Mouse (Mus musculus): ENCODE measurements around the gene Sfxn5. TPM values are rescaled to one million over a fixed set of nuclear protein-coding genes. Genes with fewer than 3 reads are reported as not detected.

The Sfxn5 gene
- polyA plus RNA-seq, 1 experiment: 164 TPM

GRCm38 (mm10) chr6:85373951-85374733 lies 40.9 kb upstream of the Sfxn5 start, which contains the start of gene Rab11fip5:
TSS of gene Rab11fip5 (minus strand) at chr6:85374634.
- Histone ChIP-seq H3K27ac (ENCODE audit: insufficient read depth, low read length) (peak within 1 kb of the TSS; percentile 58), H3K4me1 (ENCODE audit: control insufficient read depth, insufficient read depth, low read length) (peaks cover 4% of the 10 kb centered on the region), H3K4me3 (ENCODE audit: insufficient read depth, low read length) (peak within 1 kb of the TSS; percentile 51)
- TF ChIP-seq POLR2A (IDR thresholded peaks at IDR 0.05; ENCODE audit: extremely low read depth, insufficient read depth, low read length) (no peak; the same call in 1 of the 2 replicates), CTCF (IDR thresholded peaks at IDR 0.05; ENCODE audit: extremely low read depth, insufficient read depth, low read length) (no peak)

- no peak overlapping the region for H3K27ac ChIP-seq (ENCODE audit: insufficient read depth, low read length)
- H3K4me1 ChIP-seq (ENCODE audit: control insufficient read depth, insufficient read depth, low read length): peaks cover 9% of the 10 kb centered on the region
- H3K4me3 ChIP-seq (ENCODE audit: insufficient read depth, low read length): peak overlapping the region; percentile 51
- TF ChIP-seq POLR2A (IDR thresholded peaks at IDR 0.05; ENCODE audit: extremely low read depth, insufficient read depth, low read length) (no peak), CTCF (IDR thresholded peaks at IDR 0.05; ENCODE audit: extremely low read depth, insufficient read depth, low read length) (no peak)
Observed at GRCm38 (mm10) chr6:85373066-85373860, 40.0 kb upstream of the Sfxn5 start.

- TF ChIP-seq CTCF (IDR thresholded peaks at IDR 0.05; ENCODE audit: extremely low read depth, insufficient read depth, low read length) (no peak), POLR2A (IDR thresholded peaks at IDR 0.05; ENCODE audit: extremely low read depth, insufficient read depth, low read length) (no peak)
- peak overlapping the region; percentile 51 for H3K4me3 ChIP-seq (ENCODE audit: insufficient read depth, low read length)
- 0 out of 2 replicates have a peak overlapping the region, but pooled peaks have one; percentile 2 for H3K27ac ChIP-seq (ENCODE audit: insufficient read depth, low read length)
- peaks cover 10% of the 10 kb centered on the region for H3K4me1 ChIP-seq (ENCODE audit: control insufficient read depth, insufficient read depth, low read length)
Observed at GRCm38 (mm10) chr6:85372496-85372895, 39.3 kb upstream of the Sfxn5 start.

GRCm38 (mm10) chr6:85371859-85372405 lies 38.7 kb upstream of the Sfxn5 start:
- TF ChIP-seq CTCF (IDR thresholded peaks at IDR 0.05; ENCODE audit: extremely low read depth, insufficient read depth, low read length): no peak
- TF ChIP-seq POLR2A (IDR thresholded peaks at IDR 0.05; ENCODE audit: extremely low read depth, insufficient read depth, low read length): no peak
- peak overlapping the region; percentile 51; the same call in 1 of the 2 replicates for H3K4me3 ChIP-seq (ENCODE audit: insufficient read depth, low read length)
- H3K4me1 ChIP-seq (ENCODE audit: control insufficient read depth, insufficient read depth, low read length): peaks cover 10% of the 10 kb centered on the region
- 0 out of 2 replicates have a peak overlapping the region, but pooled peaks have one; percentile 2 for H3K27ac ChIP-seq (ENCODE audit: insufficient read depth, low read length)

- Histone ChIP-seq H3K27ac (ENCODE audit: insufficient read depth, low read length) (no peak overlapping the region), H3K4me3 (ENCODE audit: insufficient read depth, low read length) (no peak overlapping the region), H3K4me1 (ENCODE audit: control insufficient read depth, insufficient read depth, low read length) (peaks cover 10% of the 10 kb centered on the region)
- TF ChIP-seq POLR2A (IDR thresholded peaks at IDR 0.05; ENCODE audit: extremely low read depth, insufficient read depth, low read length): no peak
- TF ChIP-seq CTCF (IDR thresholded peaks at IDR 0.05; ENCODE audit: extremely low read depth, insufficient read depth, low read length): no peak
Observed at GRCm38 (mm10) chr6:85370666-85371430, 37.6 kb upstream of the Sfxn5 start.

- Histone ChIP-seq H3K4me1 (ENCODE audit: control insufficient read depth, insufficient read depth, low read length) (peaks cover 10% of the 10 kb centered on the region), H3K4me3 (ENCODE audit: insufficient read depth, low read length) (no peak overlapping the region), H3K27ac (ENCODE audit: insufficient read depth, low read length) (no peak overlapping the region)
- TF ChIP-seq POLR2A (IDR thresholded peaks at IDR 0.05; ENCODE audit: extremely low read depth, insufficient read depth, low read length) (no peak), CTCF (IDR thresholded peaks at IDR 0.05; ENCODE audit: extremely low read depth, insufficient read depth, low read length) (no peak)
Observed at GRCm38 (mm10) chr6:85370041-85370440, 36.8 kb upstream of the Sfxn5 start.

GRCm38 (mm10) chr6:85369181-85369860 lies 36.1 kb upstream of the Sfxn5 start:
- H3K27ac ChIP-seq (ENCODE audit: insufficient read depth, low read length): no peak overlapping the region
- peaks cover 10% of the 10 kb centered on the region for H3K4me1 ChIP-seq (ENCODE audit: control insufficient read depth, insufficient read depth, low read length)
- no peak overlapping the region for H3K4me3 ChIP-seq (ENCODE audit: insufficient read depth, low read length)

GRCm38 (mm10) chr6:85368722-85369121 lies 35.5 kb upstream of the Sfxn5 start:
- H3K4me3 ChIP-seq (ENCODE audit: insufficient read depth, low read length): no peak overlapping the region
- H3K27ac ChIP-seq (ENCODE audit: insufficient read depth, low read length): no peak overlapping the region
- TF ChIP-seq CTCF (IDR thresholded peaks at IDR 0.05; ENCODE audit: extremely low read depth, insufficient read depth, low read length) (no peak), POLR2A (IDR thresholded peaks at IDR 0.05; ENCODE audit: extremely low read depth, insufficient read depth, low read length) (no peak)
- H3K4me1 ChIP-seq (ENCODE audit: control insufficient read depth, insufficient read depth, low read length): peaks cover 10% of the 10 kb centered on the region

More at GRCm38 (mm10) chr6:85369181-85369860, 36.1 kb upstream of the Sfxn5 start:
- no peak for TF ChIP-seq POLR2A (IDR thresholded peaks at IDR 0.05; ENCODE audit: extremely low read depth, insufficient read depth, low read length)
- TF ChIP-seq CTCF (IDR thresholded peaks at IDR 0.05; ENCODE audit: extremely low read depth, insufficient read depth, low read length): no peak

Data from cortical plate, adult 2 months (tissue).